Mouse (Mus musculus): ENCODE measurements around the gene 2210016F16Rik. TPM values are rescaled to one million over a fixed set of nuclear protein-coding genes. Genes with fewer than 3 reads are reported as not detected.

2210016F16Rik gene
- polyA plus RNA-seq, 1 experiment from 2014 or later, result 83.0 TPM

GRCm38 (mm10) chr13:58387948-58388347 lies 2.9 kb upstream of the 2210016F16Rik start:
- TF ChIP-seq CTCF (IDR thresholded peaks at IDR 0.05; ENCODE audit: low read depth), result peak; percentile 89
- no peak overlapping the region for H3K27ac ChIP-seq (ENCODE audit: low read depth, low read length)
- H3K4me1 ChIP-seq (replicated peaks; ENCODE audit: control insufficient read depth, insufficient read depth, low read length), result no peaks in the 10 kb centered on the region
- peak; percentile 44 for ATAC-seq
- no peak overlapping the region for H3K4me3 ChIP-seq (ENCODE audit: low read depth, low read length)
- H3K36me3 ChIP-seq (ENCODE audit: control insufficient read depth, insufficient read depth), result peaks cover 14% of the 10 kb centered on the region
- WGBS, result 8% methylated on average over 7 of the region's 7 CpGs
- H3K9me3 ChIP-seq (ENCODE audit: control insufficient read depth), result no peaks in the 10 kb centered on the region
- no peak overlapping the region for H3K9ac ChIP-seq (ENCODE audit: low read depth, low read length)
- H3K27me3 ChIP-seq (replicated peaks; ENCODE audit: control insufficient read depth, insufficient read depth, low read length), result no peaks in the 10 kb centered on the region
- no peak overlapping the region for H3K4me2 ChIP-seq (replicated peaks; ENCODE audit: low read depth)

GRCm38 (mm10) chr13:58385547-58385920 lies 509 bp upstream of the 2210016F16Rik start:
- Histone ChIP-seq H3K27ac (ENCODE audit: low read depth, low read length) (peak overlapping the region; percentile 94), H3K9me3 (ENCODE audit: control insufficient read depth) (peaks cover 7% of the 10 kb centered on the region), H3K27me3 (replicated peaks; ENCODE audit: control insufficient read depth, insufficient read depth, low read length) (no peaks in the 10 kb centered on the region), H3K4me1 (replicated peaks; ENCODE audit: control insufficient read depth, insufficient read depth, low read length) (no peaks in the 10 kb centered on the region), H3K4me2 (replicated peaks; ENCODE audit: low read depth) (peak overlapping the region; percentile 86), H3K4me3 (ENCODE audit: low read depth, low read length) (peak overlapping the region; percentile 64), H3K36me3 (ENCODE audit: control insufficient read depth, insufficient read depth) (peaks cover 20% of the 10 kb centered on the region), H3K9ac (ENCODE audit: low read depth, low read length) (peak overlapping the region; percentile 91; the same call in 1 of the 2 replicates)
- peak; percentile 64 for ATAC-seq
- WGBS, result 43% methylated on average over 7 of the region's 7 CpGs
- TF ChIP-seq CTCF (IDR thresholded peaks at IDR 0.05; ENCODE audit: low read depth), result no peak

DNA sequence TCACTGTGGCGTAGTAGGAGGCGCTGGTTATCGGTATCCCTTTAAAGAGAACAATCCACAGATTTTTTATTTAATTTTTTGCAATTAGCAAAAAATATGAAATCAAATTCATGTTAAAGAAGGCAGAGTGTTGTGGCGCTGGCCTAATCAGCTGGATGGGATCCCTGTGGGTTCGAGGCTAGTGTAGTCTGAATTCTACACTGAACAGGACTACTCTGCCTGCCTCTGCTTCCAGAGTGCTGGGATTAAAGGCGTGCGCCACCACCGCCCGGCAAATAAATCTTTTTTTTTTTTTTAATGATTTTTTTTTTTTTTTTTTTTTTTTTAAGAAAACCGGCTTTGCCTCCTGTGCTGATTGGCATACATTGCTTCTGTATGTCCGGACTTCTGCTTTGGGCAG lies 654 bp downstream of the 2210016F16Rik start:
- WGBS, result 35% methylated on average over 11 of the region's 11 CpGs
- Histone ChIP-seq H3K4me3 (ENCODE audit: low read depth, low read length) (peak overlapping the region; percentile 64), H3K4me2 (replicated peaks; ENCODE audit: low read depth) (peak overlapping the region; percentile 86), H3K4me1 (replicated peaks; ENCODE audit: control insufficient read depth, insufficient read depth, low read length) (no peaks in the 10 kb centered on the region), H3K9ac (ENCODE audit: low read depth, low read length) (peak overlapping the region; percentile 91), H3K27me3 (replicated peaks; ENCODE audit: control insufficient read depth, insufficient read depth, low read length) (no peaks in the 10 kb centered on the region), H3K27ac (ENCODE audit: low read depth, low read length) (peak overlapping the region; percentile 94), H3K9me3 (ENCODE audit: control insufficient read depth) (peaks cover 14% of the 10 kb centered on the region), H3K36me3 (ENCODE audit: control insufficient read depth, insufficient read depth) (peaks cover 26% of the 10 kb centered on the region)
- no peak for TF ChIP-seq CTCF (IDR thresholded peaks at IDR 0.05; ENCODE audit: low read depth)
- no peak for ATAC-seq

DNA sequence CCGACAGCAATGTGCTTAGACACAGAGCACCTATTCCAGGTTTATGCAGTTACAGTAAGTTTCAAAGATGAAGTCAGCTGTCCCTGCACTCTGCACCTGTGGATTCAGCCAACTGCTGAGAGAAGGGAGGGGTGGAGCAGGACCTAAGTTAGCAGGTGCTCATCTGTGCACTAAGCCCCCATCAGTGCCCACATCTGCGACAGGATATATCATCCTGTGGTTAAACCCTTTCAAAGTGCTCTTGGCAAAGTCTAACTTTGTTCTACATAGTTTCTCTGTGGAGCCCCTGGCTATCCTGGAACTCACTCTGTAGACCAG lies 11.9 kb downstream of the 2210016F16Rik start:
- Histone ChIP-seq H3K9me3 (ENCODE audit: control insufficient read depth) (no peaks in the 10 kb centered on the region), H3K4me1 (replicated peaks; ENCODE audit: control insufficient read depth, insufficient read depth, low read length) (no peaks in the 10 kb centered on the region), H3K4me2 (replicated peaks; ENCODE audit: low read depth) (no peak overlapping the region), H3K4me3 (ENCODE audit: low read depth, low read length) (no peak overlapping the region), H3K27me3 (replicated peaks; ENCODE audit: control insufficient read depth, insufficient read depth, low read length) (no peaks in the 10 kb centered on the region), H3K27ac (ENCODE audit: low read depth, low read length) (peak overlapping the region; percentile 46; the same call in 1 of the 2 replicates), H3K9ac (ENCODE audit: low read depth, low read length) (no peak overlapping the region), H3K36me3 (ENCODE audit: control insufficient read depth, insufficient read depth) (no peaks in the 10 kb centered on the region)
- 55% methylated on average over 2 of the region's 2 CpGs for WGBS
- ATAC-seq, result peak; percentile 27; the same call in 1 of the 2 replicates
- TF ChIP-seq CTCF (IDR thresholded peaks at IDR 0.05; ENCODE audit: low read depth), result no peak

DNA sequence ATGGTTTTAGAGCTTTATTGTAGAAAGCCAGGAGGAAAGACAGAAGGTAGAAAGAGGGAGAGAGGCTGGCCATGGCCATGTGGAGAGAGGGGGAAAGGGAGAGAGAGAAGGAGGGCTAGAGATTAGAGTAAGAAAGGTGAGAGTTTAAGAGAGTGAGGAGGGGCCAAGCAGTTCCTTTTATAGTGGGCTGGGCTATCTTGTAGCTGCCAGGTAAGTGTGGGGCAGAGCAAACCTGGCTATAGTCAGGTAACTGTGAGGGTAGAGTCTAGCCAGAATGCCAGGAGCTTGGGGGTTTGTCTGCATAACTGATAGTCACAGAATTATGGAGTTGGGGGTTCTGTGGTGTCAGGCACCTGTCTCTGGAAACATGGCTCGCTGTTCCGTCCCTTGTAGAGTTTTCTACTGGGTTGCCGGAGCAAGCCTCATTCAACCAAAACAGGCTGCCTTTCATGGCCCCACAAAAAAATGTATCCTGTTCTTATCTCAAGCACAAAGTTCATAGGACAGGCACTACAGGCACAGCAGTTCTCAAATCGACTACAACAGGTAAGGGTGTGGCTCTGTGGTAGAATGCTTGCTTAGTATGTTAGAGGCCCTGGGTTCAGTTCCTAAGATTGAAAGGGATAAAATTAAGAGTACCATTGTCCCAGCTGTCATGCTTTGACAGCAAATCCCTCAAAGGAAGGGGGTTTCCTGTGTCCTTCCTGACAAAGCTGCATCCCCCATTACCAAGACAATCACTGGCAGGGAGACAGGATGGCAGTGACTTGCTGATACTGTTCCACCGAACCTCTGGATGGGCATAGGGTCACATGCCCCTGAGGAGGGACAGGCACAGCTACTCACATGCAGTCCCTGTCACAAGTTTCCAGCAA lies 12.5 kb downstream of the 2210016F16Rik start:
- no peak for TF ChIP-seq CTCF (IDR thresholded peaks at IDR 0.05; ENCODE audit: low read depth)
- H3K4me2 ChIP-seq (replicated peaks; ENCODE audit: low read depth), result peak overlapping the region; percentile 27; the same call in 1 of the 2 replicates
- H3K27me3 ChIP-seq (replicated peaks; ENCODE audit: control insufficient read depth, insufficient read depth, low read length), result no peaks in the 10 kb centered on the region
- no peaks in the 10 kb centered on the region for H3K36me3 ChIP-seq (ENCODE audit: control insufficient read depth, insufficient read depth)
- H3K27ac ChIP-seq (ENCODE audit: low read depth, low read length), result peak overlapping the region; percentile 46; the same call in 1 of the 2 replicates
- 35% methylated on average over 5 of the region's 5 CpGs for WGBS
- H3K9me3 ChIP-seq (ENCODE audit: control insufficient read depth), result no peaks in the 10 kb centered on the region
- H3K4me3 ChIP-seq (ENCODE audit: low read depth, low read length), result no peak overlapping the region
- no peak overlapping the region for H3K9ac ChIP-seq (ENCODE audit: low read depth, low read length)
- H3K4me1 ChIP-seq (replicated peaks; ENCODE audit: control insufficient read depth, insufficient read depth, low read length), result no peaks in the 10 kb centered on the region
- ATAC-seq, result peak; percentile 92

DNA sequence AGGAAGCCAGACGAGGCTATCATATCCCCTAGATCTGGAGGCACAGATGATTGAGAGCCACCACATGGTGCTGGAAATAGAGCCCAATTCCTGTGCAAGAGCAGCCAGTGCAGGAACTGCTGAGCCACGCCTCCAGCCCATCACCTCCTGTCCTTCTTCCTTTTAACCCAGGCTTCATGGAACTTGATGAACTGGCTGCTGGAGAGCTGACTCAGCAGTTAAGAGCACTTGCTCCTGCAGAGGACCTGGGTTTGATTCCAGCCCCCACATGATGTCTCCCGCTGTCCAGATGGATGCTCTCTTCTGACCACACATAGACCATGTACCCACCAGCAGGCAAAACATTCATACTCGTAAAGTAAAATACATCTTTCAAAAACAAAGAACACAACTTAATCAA lies 16.2 kb downstream of the 2210016F16Rik start:
- no peaks in the 10 kb centered on the region for H3K9me3 ChIP-seq (ENCODE audit: control insufficient read depth)
- no peak overlapping the region for H3K4me3 ChIP-seq (ENCODE audit: low read depth, low read length)
- no peak overlapping the region for H3K27ac ChIP-seq (ENCODE audit: low read depth, low read length)
- no peak overlapping the region for H3K9ac ChIP-seq (ENCODE audit: low read depth, low read length)
- no peak overlapping the region for H3K4me2 ChIP-seq (replicated peaks; ENCODE audit: low read depth)
- whole genome bisulfite sequencing, result 69% methylated on average over 4 of the region's 4 CpGs
- no peak for TF ChIP-seq CTCF (IDR thresholded peaks at IDR 0.05; ENCODE audit: low read depth)
- H3K36me3 ChIP-seq (ENCODE audit: control insufficient read depth, insufficient read depth), result no peaks in the 10 kb centered on the region
- ATAC-seq, result no peak
- no peaks in the 10 kb centered on the region for H3K27me3 ChIP-seq (replicated peaks; ENCODE audit: control insufficient read depth, insufficient read depth, low read length)
- H3K4me1 ChIP-seq (replicated peaks; ENCODE audit: control insufficient read depth, insufficient read depth, low read length), result no peaks in the 10 kb centered on the region

Data from intestine, postnatal 0 days (tissue).